Mouse (Mus musculus): ENCODE measurements around the gene Vps25.

- TF ChIP-seq CTCF (IDR thresholded peaks at IDR 0.05; ENCODE audit: low read depth) (no peak), EP300 (IDR thresholded peaks at IDR 0.05; ENCODE audit: low read depth) (no peak)
Observed at GRCm38 (mm10) chr11:101307744-101308143, 54.2 kb downstream of the Vps25 start.
